In the genomic region with DNA sequence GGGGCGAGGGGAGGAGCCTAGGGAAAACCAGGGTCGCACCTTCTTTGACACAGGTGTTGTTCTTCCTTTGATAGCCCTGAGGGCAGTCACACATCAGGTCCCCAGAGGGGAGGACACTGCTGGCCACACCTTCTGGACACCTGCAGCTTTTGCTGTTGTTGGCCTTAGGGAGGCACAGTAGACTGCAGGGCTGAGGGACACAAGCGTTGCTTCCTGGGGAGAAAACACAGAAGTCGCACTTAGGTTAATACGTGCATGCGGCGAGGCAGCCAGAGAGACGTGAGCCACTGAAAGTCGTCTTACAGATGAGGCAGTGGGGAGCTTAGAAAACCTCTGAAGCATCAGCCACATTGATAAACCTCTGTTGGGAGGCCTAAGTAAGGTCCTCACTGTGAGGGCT, we compare ENCODE assay signal across 21 mouse cellular contexts.
DNase-seq lines count a peak whose midpoint lies in the region; ATAC-seq and TF ChIP-seq lines count a peak whose summit lies in the region.
"Had no signal": no experiment of that assay in that cellular context is flagged by ENCODE, and none has a peak within 500 bp of the region (broad histone marks: within the 10 kb centered on the region; RNA-seq: fewer than 3 reads in every experiment).

No protein-coding gene starts in this region.

- no peak overlapping the region for H3K4me3 ChIP-seq in lung, embryonic 14.5 days (ENCODE audit: low read depth, low read length)
- no peak overlapping the region for H3K4me3 ChIP-seq in spleen, adult 2 months (ENCODE audit: extremely low read depth, insufficient read depth, insufficient read length)
- H3K4me3 ChIP-seq in embryonic facial prominence, embryonic 10.5 days, result no peak overlapping the region
- no peak overlapping the region for H3K4me3 ChIP-seq in forebrain, embryonic 14.5 days (ENCODE audit: low read depth, low read length)
- H3K4me3 ChIP-seq: embryonic facial prominence, embryonic 13.5 days; forebrain, embryonic 12.5 days; heart, embryonic 13.5 days; hindbrain, embryonic 15.5 days had no signal

- DNase-seq in lung, embryonic 14.5 days, result no peak
- DNase-seq in lung, postnatal 25 days (ENCODE audit: low spot score), result no peak
- DNase-seq in spleen, adult 2 months (ENCODE audit: low read depth in 1 of 2, low spot score in 2 of 2), result no peak
- DNase-seq in spleen, adult 12 weeks (ENCODE audit: low spot score), result no peak
- no peak for DNase-seq in embryonic facial prominence, embryonic 10.5 days (ENCODE audit: low spot score)
- DNase-seq in forebrain, embryonic 14.5 days (ENCODE audit: low spot score), result no peak
- DNase-seq in ovary, postnatal 10 days (ENCODE audit: low spot score), result no peak
- DNase-seq: adrenal gland, adult 8-10 months; adrenal gland, postnatal 36 days; cerebellum, adult 11 months; cerebellum, adult 8-10 months; cerebellum, postnatal 14 days; embryo, embryonic 11 days; gastrocnemius, postnatal 36 days; heart, adult 11 months; heart, postnatal 36 days had no signal

- H3K36me3 ChIP-seq in lung, embryonic 14.5 days (ENCODE audit: insufficient read depth), result 0 out of 2 replicates have a peak, but pooled peaks cover 3% of the 10 kb centered on the region
- H3K36me3 ChIP-seq in spleen, adult 2 months (ENCODE audit: control insufficient read depth, insufficient read depth, low read length), result peaks cover 30% of the 10 kb centered on the region
- H3K36me3 ChIP-seq in embryonic facial prominence, embryonic 10.5 days (replicated peaks), result no peaks in the 10 kb centered on the region; the same call in 1 of the 2 replicates
- H3K36me3 ChIP-seq in forebrain, embryonic 14.5 days (ENCODE audit: control insufficient read depth, insufficient read depth, low read length), result peaks cover 25% of the 10 kb centered on the region; the same call in 1 of the 2 replicates
- H3K36me3 ChIP-seq: forebrain, embryonic 12.5 days; G1E; heart, embryonic 13.5 days; hindbrain, embryonic 15.5 days had no signal

- H3K9me3 ChIP-seq in lung, embryonic 14.5 days (ENCODE audit: low read depth, low read length), result no peaks in the 10 kb centered on the region
- H3K9me3 ChIP-seq in embryonic facial prominence, embryonic 10.5 days, result no peaks in the 10 kb centered on the region
- H3K9me3 ChIP-seq in forebrain, embryonic 14.5 days (replicated peaks; ENCODE audit: control insufficient read depth, low read length), result no peaks in the 10 kb centered on the region
- H3K9me3 ChIP-seq: embryonic facial prominence, embryonic 13.5 days; forebrain, embryonic 12.5 days; heart, embryonic 13.5 days; hindbrain, embryonic 15.5 days had no signal

- no peaks in the 10 kb centered on the region for H3K27me3 ChIP-seq in lung, embryonic 14.5 days (ENCODE audit: insufficient read depth, low read length)
- H3K27me3 ChIP-seq in spleen, adult 2 months (ENCODE audit: control insufficient read depth, insufficient read depth, low read length), result no peaks in the 10 kb centered on the region
- no peaks in the 10 kb centered on the region; the same call in 1 of the 2 replicates for H3K27me3 ChIP-seq in embryonic facial prominence, embryonic 10.5 days (replicated peaks; ENCODE audit: low read depth, poor library complexity, severe bottlenecking)
- H3K27me3 ChIP-seq in forebrain, embryonic 14.5 days (replicated peaks; ENCODE audit: control insufficient read depth, insufficient read depth, low read length), result no peaks in the 10 kb centered on the region
- H3K27me3 ChIP-seq: embryonic facial prominence, embryonic 13.5 days; heart, embryonic 13.5 days; hindbrain, embryonic 15.5 days had no signal

- no peak overlapping the region for H3K9ac ChIP-seq in lung, embryonic 14.5 days
- H3K9ac ChIP-seq in forebrain, embryonic 14.5 days (ENCODE audit: low read length), result no peak overlapping the region
- H3K9ac ChIP-seq: embryonic facial prominence, embryonic 13.5 days; forebrain, embryonic 12.5 days; heart, embryonic 13.5 days; hindbrain, embryonic 15.5 days had no signal

- 62% methylated on average over 9 of the region's 9 CpGs for WGBS in lung, embryonic 14.5 days
- WGBS in spleen, adult 2 months, result 52% methylated on average over 9 of the region's 9 CpGs
- WGBS in embryonic facial prominence, embryonic 10.5 days, result 68% methylated on average over 9 of the region's 9 CpGs
- 81% methylated on average over 9 of the region's 9 CpGs for WGBS in forebrain, embryonic 14.5 days

- TF ChIP-seq CTCF in lung, embryonic 14.5 days (IDR thresholded peaks at IDR 0.05; ENCODE audit: low read depth), result no peak
- TF ChIP-seq CTCF in spleen, adult 2 months (IDR thresholded peaks at IDR 0.05; ENCODE audit: extremely low read depth, insufficient read depth, insufficient read length, insufficient replicate concordance), result no peak

- H3K4me2 ChIP-seq in lung, embryonic 14.5 days, result no peak overlapping the region
- H3K4me2 ChIP-seq in forebrain, embryonic 14.5 days (ENCODE audit: low read length), result no peak overlapping the region
- H3K4me2 ChIP-seq: embryonic facial prominence, embryonic 13.5 days; forebrain, embryonic 12.5 days; heart, embryonic 13.5 days; hindbrain, embryonic 15.5 days had no signal

- peak overlapping the region; percentile 83 for H3K27ac ChIP-seq in lung, embryonic 14.5 days (ENCODE audit: low read depth)
- peak overlapping the region; percentile 84 for H3K27ac ChIP-seq in spleen, adult 2 months (ENCODE audit: insufficient read depth, low read length)
- H3K27ac ChIP-seq in embryonic facial prominence, embryonic 10.5 days (replicated peaks), result peak overlapping the region; percentile 41; the same call in 1 of the 2 replicates
- H3K27ac ChIP-seq in forebrain, embryonic 14.5 days (ENCODE audit: low read depth, low read length), result no peak overlapping the region
- H3K27ac ChIP-seq: forebrain, embryonic 12.5 days; heart, embryonic 13.5 days; hindbrain, embryonic 15.5 days had no signal

- ATAC-seq in lung, embryonic 14.5 days (ENCODE audit: insufficient read depth), result no peak
- ATAC-seq in forebrain, embryonic 14.5 days, result no peak

- TF ChIP-seq POLR2A in spleen, adult 2 months (IDR thresholded peaks at IDR 0.05; ENCODE audit: low read depth, low read length), result no peak

- 0 out of 2 replicates have a peak, but pooled peaks cover 5% of the 10 kb centered on the region for H3K4me1 ChIP-seq in lung, embryonic 14.5 days (ENCODE audit: insufficient read depth)
- peaks cover 33% of the 10 kb centered on the region; the same call in 1 of the 2 replicates for H3K4me1 ChIP-seq in spleen, adult 2 months (ENCODE audit: control insufficient read depth, insufficient read depth, insufficient read length)
- H3K4me1 ChIP-seq in embryonic facial prominence, embryonic 10.5 days, result peaks cover 37% of the 10 kb centered on the region
- H3K4me1 ChIP-seq in forebrain, embryonic 14.5 days (ENCODE audit: control insufficient read depth, insufficient read depth, low read length), result no peaks in the 10 kb centered on the region
- H3K4me1 ChIP-seq: forebrain, embryonic 12.5 days; hindbrain, embryonic 15.5 days had no signal
